Mouse (Mus musculus): ENCODE data around the gene Cpxm1. TPM values are rescaled to one million over a fixed set of nuclear protein-coding genes. Genes with fewer than 3 reads are reported as not detected.
A peak's percentile ranks its signal among the peaks of the same experiment; 100 is the strongest.

Cpxm1 gene
- 10 to 100 TPM in 1 of 2 experiments, 1 to 10 TPM in 1; 8.5 to 13.2 TPM for total RNA-seq (2021)
- long read RNA-seq, experiment 1, transcript Cpxm1-201 (14 exons, 2,366 nt), result major isoform, 9 of 9 reads
- long read RNA-seq, experiment 1, partial matches to known transcripts, result 0 of 9 reads
- long read RNA-seq, experiment 1, other reads (novel, unspliced or antisense), result 0 of 9 reads
- long read RNA-seq, experiment 2, transcript Cpxm1-201 (14 exons, 2,366 nt), result major isoform, 6 of 9 reads
- long read RNA-seq, experiment 2, partial matches to known transcripts, result 0 of 9 reads
- long read RNA-seq, experiment 2, other reads (novel, unspliced or antisense), result 3 of 9 reads

DNA sequence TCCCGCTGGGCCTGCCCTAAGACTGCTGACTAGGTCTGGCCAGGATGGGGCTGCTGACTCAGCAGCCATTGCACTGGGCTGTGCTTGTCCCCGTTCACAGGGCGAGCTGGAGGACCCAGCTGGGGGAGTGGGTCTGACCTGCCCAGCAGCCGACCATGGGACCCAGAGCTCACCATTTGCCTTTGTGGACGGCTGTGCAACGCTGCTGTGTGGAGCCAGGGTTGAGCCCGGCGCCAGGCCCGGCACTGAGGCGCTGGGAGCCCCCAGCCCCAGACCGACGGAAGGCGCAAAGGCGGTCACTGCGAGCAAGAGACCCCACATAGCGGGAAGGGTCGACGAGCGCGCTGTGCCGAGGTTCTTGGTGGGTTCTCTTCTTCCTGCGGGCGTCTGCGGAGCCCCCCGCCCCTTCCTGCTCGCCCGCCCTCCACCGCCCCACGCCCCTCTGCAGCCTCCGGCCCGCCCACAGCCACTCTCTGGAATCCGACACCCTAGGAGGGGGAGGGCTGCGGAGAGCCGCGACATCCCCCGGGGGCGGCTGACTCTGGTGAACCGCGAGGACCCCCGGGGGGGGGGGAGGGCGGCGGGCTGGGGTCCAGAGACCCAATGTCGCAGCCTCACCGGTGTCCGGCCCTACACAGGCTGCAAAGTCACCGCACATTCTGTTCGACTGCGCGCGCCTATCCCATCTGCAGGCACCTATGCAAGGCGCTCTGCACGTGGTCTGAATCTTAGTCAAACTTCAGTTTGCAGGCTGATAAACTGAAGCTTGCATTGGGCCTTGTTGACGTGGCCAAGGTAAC, at the start of gene Cpxm1:
Gene Cpxm1 (minus strand): TSS at position 389 of the 800 bp plus-strand sequence.
- no peak for DNase-seq (ENCODE audit: low spot score in 2 of 2)
- intact Hi-C loops (cut with DNase I), result no loop called here

GRCm38 (mm10) chr2:130442162-130442561, 44.8 kb upstream of the Cpxm1 start:
- intact Hi-C loops (cut with DNase I), result no loop called here
- no peak for DNase-seq (ENCODE audit: low spot score in 2 of 2)

- intact Hi-C loops (cut with DNase I), result no loop called here
- DNase-seq (ENCODE audit: low spot score in 2 of 2), result no peak
Measured at GRCm38 (mm10) chr2:130439840-130440480, 42.6 kb upstream of the Cpxm1 start.

DNA sequence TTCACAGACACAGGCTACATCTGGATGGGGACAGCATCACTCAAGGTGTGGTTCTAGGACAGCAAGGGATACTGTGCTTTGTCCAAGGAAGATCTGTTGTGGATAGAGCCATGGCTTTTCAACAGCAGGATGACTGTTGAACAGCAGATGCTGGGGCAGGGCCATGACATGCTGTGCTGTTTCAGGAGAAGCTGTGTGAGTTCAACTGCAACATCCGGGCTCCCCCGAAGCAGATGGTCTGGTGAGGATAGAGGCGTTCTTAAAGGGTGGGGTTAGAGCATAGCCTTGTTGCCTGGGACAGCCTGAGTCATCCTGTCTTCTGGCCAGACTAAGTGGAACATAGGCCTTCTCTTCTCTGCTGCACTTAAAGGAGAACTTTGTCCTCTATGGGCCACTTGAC, 41.5 kb upstream of the Cpxm1 start:
- intact Hi-C loops (cut with DNase I), result no loop called here
- no peak for DNase-seq (ENCODE audit: low spot score in 2 of 2)

DNA sequence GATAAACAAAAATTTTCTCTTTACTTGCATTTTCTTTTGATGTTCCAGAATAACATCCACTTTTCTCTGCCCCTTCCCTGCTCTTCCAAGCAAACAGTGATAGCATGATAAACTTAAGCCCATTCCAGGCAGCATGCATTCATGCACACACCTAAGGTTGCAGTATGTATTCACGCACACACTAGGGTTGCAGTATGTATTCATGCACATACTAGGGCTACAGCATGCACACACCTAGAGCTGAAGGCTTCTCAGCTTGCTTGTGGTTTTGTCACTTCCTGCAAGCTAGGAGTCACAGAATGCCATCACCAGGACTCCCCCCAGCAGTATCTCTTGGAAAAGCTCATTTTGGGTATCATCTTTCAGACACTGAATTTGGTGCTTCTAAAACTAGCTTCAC, 39.4 kb upstream of the Cpxm1 start:
- no peak for DNase-seq (ENCODE audit: low spot score in 2 of 2)

GRCm38 (mm10) chr2:130433152-130433551, 35.8 kb upstream of the Cpxm1 start:
- intact Hi-C loops (cut with DNase I), result no loop called here
- DNase-seq (ENCODE audit: low spot score in 2 of 2), result peak; percentile 69 to 71

More for the DNA sequence above, 39.4 kb upstream of the Cpxm1 start:
- intact Hi-C loops (cut with DNase I), result no loop called here

DNA sequence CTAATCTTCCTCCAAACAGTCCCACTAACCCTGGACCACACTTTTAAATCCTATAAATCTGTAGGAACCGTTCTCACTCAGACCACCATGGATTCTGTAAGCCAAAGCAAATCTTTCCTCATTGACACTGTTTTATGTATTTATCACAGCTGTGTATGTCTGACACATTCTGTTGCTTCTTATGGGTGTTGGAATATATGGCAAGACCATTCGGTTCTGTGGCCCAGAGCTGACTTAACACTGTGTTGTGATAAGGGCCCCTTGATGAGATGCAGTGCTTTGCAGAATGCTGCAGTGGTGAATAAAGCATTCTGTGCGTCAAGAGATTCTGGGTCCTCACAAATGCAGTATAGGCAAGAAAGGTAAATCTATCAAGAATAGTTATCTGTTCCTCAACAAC, 34.8 kb upstream of the Cpxm1 start:
- intact Hi-C loops (cut with DNase I), result no loop called here
- no peak for DNase-seq (ENCODE audit: low spot score in 2 of 2)

DNA sequence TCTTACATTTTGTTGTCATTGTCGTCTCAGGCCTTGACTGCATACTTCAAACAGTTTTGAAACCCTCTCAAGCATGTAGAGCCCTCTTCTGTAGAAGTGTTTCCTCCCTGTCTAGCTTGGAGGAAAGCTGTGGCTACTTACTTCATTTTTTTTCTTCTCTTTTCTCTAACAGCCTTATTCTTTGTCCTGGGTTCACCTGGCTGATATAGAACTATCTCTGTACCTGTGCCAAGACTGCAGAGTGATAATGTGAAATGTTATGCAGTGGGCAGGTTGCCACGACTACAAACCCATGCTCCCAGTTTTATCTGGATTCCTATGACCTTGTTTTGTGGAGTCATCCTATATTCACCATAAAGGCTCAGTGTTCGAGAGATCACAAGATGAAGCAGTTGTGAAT, 33.1 kb upstream of the Cpxm1 start:
- intact Hi-C loops (cut with DNase I), result no loop called here
- DNase-seq (ENCODE audit: low spot score in 2 of 2), result no peak

- no peak for DNase-seq (ENCODE audit: low spot score in 2 of 2)
- intact Hi-C loops (cut with DNase I), result no loop called here
Measured at GRCm38 (mm10) chr2:130429851-130430250, 32.5 kb upstream of the Cpxm1 start.

DNA sequence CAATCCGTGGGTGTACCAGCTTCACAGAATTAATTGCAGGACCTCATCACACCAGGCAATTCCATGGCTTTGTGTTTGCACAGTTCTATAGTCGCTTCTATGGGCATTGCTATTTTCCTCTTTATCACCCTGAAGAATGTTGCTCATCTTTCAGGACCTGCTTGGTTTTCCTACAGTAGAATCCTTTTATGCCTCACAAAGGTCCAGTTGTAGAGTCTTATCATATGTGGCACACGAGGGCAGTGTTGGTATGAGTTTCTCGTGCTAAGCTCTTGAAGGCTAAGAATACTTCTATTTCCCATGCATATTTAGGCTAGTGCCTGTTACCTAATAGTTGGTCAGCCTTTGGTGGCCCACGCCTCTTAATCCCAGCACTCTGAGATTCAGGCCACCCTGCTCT, 27.7 kb upstream of the Cpxm1 start:
- intact Hi-C loops (cut with DNase I), result no loop called here
- peak in 1 of 2 experiments; percentile 27 for DNase-seq (ENCODE audit: low spot score in 2 of 2)

- intact Hi-C loops (cut with DNase I), result no loop called here
- DNase-seq (ENCODE audit: low spot score in 2 of 2), result peak; percentile 91 to 93
Measured at GRCm38 (mm10) chr2:130424126-130424853, 26.9 kb upstream of the Cpxm1 start, which contains the start of the genes Vps16 and Pced1a. Gene Vps16, plus strand, starts transcription at chr2:130424339. Gene Pced1a, minus strand, starts transcription at chr2:130424701.

DNA sequence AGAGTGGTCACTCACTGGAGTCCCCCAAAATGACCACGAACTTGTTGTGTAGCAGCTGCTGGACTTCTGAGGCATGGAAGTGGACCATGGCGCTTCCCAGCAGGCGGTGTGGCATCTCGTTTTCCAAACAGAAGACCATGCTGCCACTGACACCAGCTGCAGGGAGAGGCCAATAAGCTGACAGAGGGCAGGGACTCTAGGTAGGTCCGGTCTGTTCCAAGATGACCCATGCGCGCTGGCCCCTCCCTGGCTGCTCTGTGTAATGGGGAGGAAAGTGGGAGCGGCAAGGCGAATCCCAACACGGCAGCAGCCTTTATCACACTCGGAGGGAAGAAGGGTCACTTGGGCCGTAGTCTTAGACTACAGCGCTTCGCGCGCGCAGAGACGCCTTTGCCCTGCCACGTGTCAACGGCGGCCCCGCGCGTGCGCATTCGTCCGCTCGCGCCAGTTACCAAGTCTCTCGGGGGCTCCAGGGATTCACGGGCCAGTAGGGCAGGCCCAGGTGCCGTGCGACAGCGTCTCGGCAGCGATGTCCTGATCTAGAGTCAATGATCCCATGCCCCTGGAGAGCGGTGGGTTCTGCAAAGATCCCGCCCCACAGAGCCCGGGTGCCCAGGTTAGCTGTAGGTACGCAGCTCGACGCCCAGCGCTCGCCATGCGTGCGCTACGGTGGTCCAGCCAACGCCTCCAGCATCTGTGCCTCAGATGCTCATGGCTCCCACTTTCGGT, 26.2 kb upstream of the Cpxm1 start:
- peak; percentile 80 for DNase-seq (ENCODE audit: low spot score in 2 of 2)
- intact Hi-C loops (cut with DNase I), result no loop called here

DNA sequence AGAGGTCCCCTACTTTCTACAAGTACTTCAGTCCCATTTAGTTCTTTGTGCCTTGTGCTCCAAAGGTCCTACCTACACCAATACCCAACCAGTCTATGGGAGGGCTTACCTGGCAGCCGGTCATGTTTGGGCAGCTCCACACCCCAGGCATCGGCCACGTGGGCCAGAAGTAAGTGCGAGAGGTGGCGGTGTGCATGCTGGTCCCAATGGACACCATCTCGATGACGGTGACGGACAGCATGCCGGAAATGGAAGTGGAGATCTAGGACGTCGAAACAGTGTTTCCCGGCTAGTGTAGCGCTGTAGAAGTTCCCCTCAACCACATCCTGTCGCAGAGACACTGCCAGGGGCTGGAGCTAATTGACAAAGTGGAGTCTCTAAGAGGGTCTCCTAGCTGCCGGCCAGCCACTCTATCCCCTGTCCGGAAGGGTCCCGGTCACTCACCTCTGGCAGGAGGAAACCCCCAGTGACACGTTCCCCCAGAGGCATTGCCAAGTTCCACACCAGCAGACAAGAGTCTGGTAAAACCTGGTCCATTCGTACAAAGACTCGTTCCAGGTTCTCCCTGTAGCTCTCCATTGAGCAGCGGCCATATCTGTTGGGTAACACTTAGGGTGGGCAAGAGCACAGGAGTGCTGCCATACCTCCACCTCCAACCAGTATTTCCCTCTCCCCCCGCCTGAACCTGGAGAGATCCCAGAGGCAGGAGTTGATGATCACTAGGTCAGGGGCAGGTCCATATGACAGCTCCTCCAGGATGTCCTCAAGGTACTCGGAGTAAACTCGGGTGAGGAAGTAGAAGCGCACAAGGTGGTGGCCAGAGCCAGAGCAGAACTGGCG, 24.6 kb upstream of the Cpxm1 start:
- no peak for DNase-seq (ENCODE audit: low spot score in 2 of 2)
- intact Hi-C loops (cut with DNase I), result no loop called here

DNA sequence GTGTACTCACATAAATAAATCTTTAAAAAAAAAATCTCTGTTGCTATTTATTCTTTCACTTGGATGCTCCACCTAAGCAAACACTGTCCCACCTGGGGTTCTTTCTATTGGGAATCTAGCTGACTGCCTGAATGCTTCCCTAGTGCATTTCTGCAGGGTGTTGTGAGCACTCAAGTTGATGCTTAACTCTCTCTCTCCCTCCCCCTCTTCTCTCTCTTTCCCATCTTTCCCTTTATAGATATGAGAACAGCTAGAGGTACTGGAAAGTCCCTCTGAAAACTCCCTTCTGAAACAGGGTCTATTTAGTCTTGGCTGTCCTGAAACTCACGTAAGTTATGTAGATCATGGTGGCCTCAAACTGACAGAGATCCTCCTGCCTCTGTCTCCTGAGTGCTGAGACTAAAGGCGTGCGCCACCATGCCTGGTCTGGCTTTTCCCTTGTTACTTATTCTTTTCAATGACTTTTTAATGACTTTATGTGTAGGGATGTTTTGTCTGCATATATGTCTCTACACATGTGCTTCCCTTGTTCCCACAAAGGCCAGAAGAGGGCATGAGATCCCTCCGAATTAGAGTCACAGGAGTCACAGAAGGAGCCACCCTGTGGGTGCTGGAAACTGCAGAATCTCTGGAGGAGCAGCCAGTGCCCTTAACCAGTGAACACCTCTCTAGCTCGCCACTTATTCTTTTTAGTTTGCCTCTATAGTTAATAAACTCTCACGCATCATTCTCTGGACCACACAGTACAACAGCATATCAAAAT, 16.9 kb upstream of the Cpxm1 start:
- intact Hi-C loops (cut with DNase I), result no loop called here
- no peak for DNase-seq (ENCODE audit: low spot score in 2 of 2)

GRCm38 (mm10) chr2:130412775-130413174, 15.4 kb upstream of the Cpxm1 start:
- DNase-seq (ENCODE audit: low spot score in 2 of 2), result no peak
- intact Hi-C loops (cut with DNase I), result no loop called here

DNA sequence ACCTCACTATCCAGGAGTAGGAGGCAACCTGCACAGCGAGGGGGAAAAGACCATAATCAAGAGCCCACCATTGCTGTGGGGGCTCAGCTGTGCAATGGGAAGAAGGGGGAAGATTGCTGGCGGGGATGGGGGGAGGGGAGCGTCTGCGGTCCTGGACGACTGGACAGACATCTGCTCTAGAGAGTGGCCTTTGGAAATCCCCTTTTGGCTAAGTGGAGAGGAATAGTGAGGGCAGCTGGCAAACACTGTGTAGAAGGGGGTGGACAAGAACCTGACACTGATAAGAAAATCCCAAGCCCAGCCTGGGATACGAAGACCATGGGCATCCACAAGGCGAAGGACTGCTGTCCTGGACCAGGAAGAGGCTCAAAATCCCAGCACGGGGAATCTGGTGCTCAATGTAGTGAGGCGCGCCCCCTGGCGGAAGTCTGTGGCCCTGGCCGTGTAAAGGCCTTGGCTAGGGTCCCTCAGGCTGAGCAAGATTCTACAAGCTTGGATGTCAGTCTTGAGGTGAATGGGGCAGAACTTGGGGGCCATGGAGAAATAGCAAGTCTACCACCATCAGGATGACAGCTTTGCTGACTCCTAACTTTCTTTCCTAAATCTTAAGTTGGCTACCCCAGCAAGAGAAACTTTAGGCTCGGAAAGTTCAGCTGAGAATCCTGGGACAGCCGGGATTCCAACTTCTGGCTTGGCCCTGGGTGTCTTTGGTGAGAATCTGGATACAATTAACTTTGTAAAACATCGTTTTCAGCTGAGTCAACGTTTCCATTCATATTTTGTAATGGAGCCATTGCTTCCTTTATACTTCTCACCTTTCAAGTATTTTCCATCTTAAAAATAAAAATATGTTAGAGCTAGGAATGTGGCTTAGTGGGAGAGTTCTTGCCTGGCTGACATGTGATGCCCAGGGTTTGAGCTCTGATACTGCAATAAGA, 14.5 kb upstream of the Cpxm1 start:
- intact Hi-C loops (cut with DNase I), result loop anchor here (1.0 kb wide), 1 partner anchor 121 kb away; no protein-coding TSS in a partner anchor
- DNase-seq (ENCODE audit: low spot score in 2 of 2), result peak; percentile 78 to 82
